Mouse (Mus musculus) activated CD4-positive, CD25-positive, alpha-beta regulatory T cell, adult 9 weeks (primary cell): ENCODE measurements around the gene Btbd1. TPM values are rescaled to one million over a fixed set of nuclear protein-coding genes. Genes with fewer than 3 reads are reported as not detected.

ENCODE experiments used
- polyA plus RNA-seq: library from polyadenylated mRNA; unstranded; fragments of 100-300 nt; shearing (Covaris generic); gene quantifications from one replicate; pipeline ENCODE4 v1.2.1, GENCODE M21; 2017

Gene Btbd1
- polyA plus RNA-seq, result 12.1 TPM

GRCm38 (mm10) chr7:81829379-81829894 lies at the start of gene Btbd1:
Btbd1 (minus strand) TSS chr7:81829431.

GRCm38 (mm10) chr7:81858968-81859721 lies 29.9 kb upstream of the Btbd1 start, which contains the start of gene Tm6sf1:
Tm6sf1 (plus strand) TSS chr7:81859001.

GRCm38 (mm10) chr7:81855694-81856093 lies 26.5 kb upstream of the Btbd1 start, which contains the start of gene Gm10160:
Gm10160 (minus strand) TSS chr7:81855794.

GRCm38 (mm10) chr7:81789095-81789757 lies 40.0 kb downstream of the Btbd1 start, which contains the start of gene 3110040N11Rik:
3110040N11Rik (minus strand) TSS chr7:81789478.

GRCm38 (mm10) chr7:81762180-81763109 lies 66.8 kb downstream of the Btbd1 start, which contains the start of gene Ramac:
Ramac (plus strand) TSS chr7:81762925.

Other genes with a start within 250 kb of the Btbd1 start
- 0.23 TPM for gene Homer2, start 121.9 kb downstream of the Btbd1 start, polyA plus RNA-seq
- gene Ramac, start 66.5 kb downstream of the Btbd1 start, polyA plus RNA-seq, result 146 TPM
- 73.0 TPM for gene 3110040N11Rik, start 40.0 kb downstream of the Btbd1 start, polyA plus RNA-seq
- gene Gm10160, start 26.4 kb upstream of the Btbd1 start, polyA plus RNA-seq, result not detected
- 6.5 TPM for gene Tm6sf1, start 29.6 kb upstream of the Btbd1 start, polyA plus RNA-seq
- 5.3 TPM for gene Hdgfl3, start 105.0 kb upstream of the Btbd1 start, polyA plus RNA-seq
- not detected for gene Bnc1, start 162.9 kb upstream of the Btbd1 start, polyA plus RNA-seq